Mouse (Mus musculus) cerebellum, adult 2 months (tissue): ENCODE measurements around the gene Rgs8.

Experiments used
- CTCF ChIP-seq: fragments of 200-500 bp; IDR thresholded peaks from 2 replicates; pipeline ENCODE4 v1.5.1; 2011; ENCODE audit warnings: low read depth, mild to moderate bottlenecking, control low read depth, low read length, moderate library complexity, borderline replicate concordance; ENCODE audit not compliant: insufficient read depth
- POLR2A ChIP-seq: fragments of 200-500 bp; IDR thresholded peaks from 2 replicates; pipeline ENCODE4 v1.6.1; 2011; ENCODE audit warnings: low read length, control low read depth, borderline replicate concordance; ENCODE audit not compliant: insufficient read depth

DNA sequence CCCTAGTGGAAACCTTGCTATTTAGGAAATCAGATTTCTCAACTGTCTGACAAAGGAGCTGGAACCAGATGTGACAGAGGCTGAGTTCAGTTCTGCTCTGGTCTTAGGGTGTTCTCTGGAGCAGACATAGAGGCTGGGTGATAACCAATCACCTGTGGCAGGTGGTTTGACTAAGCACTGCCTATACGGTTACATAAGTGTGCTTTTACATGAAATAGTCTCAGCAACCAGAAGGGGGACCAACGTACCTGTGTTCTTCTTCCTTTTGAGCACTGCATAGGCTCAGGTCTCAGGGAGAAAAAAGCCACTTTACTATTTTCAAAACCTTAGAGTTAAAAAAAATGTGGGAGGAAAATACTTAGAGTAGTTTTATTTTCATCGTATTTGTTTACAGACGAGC, 22.8 kb downstream of the Rgs8 start:
- no peak for TF ChIP-seq CTCF
- no peak for TF ChIP-seq POLR2A
